Mouse (Mus musculus) spleen, postnatal 14 days (tissue): Measurements from ENCODE around the gene Arhgap25.

Experiments used
- DNase-seq, 2 experiments: peaks; one replicate each; pipeline ENCODE4 v3.0.0; 2021 to 2022; ENCODE audit warnings: low spot score in 2 of 2

Arhgap25 gene

DNA sequence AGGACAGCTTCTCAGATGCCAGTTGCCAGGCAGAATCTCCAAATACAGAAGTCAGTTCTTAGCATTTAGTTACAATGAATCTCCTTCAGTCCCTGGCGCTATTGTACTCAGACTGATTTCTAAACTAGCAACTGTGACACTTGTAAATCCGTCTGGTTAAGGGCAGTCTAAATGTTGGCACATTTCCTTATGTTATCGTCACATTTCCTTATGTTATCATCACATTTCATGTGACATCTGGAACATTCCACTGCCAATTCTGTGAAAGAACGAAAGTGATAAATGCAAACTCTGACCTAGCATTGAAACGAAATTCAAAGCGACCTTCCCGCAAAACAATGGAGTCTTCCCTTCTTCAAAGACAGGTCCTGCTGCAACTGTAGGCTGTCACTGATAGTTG lies 87.8 kb downstream of the Arhgap25 start:
- no peak for DNase-seq

DNA sequence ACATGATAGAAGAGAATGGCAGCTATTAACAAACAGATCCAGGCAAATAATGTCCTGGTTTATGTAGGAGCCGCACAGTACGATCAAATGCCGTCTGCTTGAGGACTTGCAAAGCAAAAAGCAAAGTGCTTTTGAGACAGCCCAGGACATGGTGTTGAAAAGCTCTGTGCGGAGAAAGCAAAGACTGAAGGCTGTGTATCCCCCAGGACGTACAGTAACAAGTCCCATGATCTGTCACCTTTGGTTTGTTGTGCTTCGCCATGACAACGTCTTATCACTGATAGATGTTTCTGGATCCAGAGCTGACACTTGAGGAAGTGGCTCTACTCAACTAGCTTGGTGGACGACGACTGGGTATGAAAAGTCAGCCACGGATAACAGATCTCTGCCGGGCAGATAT lies 89.8 kb downstream of the Arhgap25 start:
- DNase-seq = no peak

DNA sequence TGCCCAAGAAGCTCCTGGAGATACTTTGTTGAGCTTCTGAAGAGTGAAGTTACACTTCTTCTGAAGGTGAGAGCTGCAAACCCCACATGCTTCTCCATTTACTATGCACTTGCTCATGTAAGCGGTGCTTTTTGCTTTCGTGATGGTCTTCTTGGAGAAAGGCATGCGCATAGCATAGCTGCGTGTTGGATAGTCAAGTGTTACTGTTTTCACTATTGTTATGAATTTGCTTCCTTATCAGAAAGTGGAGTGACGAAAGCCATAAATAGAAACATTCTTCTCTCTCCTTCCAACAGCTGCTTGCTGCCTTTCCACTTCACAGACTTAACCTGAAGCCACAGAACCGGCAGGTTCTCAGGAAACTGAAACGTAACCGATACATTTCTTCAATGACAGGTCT lies 96.3 kb downstream of the Arhgap25 start:
- DNase-seq = no peak

DNA sequence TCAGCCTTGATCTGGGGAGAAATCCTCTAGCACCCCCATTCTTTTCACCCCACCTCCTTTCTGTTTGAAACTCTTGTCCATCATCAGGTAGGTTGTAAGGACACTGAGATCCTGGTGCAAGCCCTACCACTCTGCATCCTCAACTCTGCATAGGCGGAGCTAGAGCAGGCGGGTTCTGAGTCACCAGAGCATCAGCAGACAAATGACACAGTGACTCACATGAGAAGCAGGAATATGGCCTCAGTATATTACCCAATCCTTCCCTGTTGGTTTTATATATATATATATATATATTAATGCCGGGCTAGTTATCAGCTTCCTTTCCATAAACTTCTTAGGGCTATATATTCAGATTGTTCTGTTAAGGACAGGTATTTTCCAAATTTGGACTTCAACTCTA lies 97.3 kb downstream of the Arhgap25 start:
- DNase-seq = no peak

DNA sequence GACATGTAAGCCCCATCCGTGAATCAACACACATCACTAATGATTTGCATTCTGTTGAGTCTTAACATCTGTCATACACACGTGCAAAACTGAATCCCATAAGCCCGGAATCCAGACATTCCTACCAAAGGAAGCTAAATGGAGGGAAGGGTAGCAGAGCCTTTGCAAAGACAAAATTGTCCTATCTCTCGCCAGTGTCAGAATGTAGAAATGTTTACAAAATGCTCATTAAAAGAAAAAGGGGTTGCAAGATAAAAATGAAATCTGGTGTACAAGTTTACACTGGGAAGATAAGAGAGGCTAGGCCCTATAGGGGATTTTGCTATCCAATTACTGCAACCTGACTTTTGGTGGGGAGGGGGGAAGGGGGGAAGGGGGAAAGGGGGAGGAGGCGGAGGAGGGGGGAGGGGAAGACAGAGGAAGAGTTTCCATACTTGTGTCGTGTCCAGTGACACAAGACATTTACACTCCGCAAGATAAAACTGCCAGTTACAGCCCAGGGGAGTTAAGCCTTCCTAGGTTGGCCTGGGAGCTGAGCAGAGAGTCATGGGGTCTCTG lies 104.5 kb downstream of the Arhgap25 start, which contains the start of gene Bmp10:
Gene Bmp10, plus strand, starts transcription at position 508 of the 558 bp plus-strand sequence.
- no peak for DNase-seq

DNA sequence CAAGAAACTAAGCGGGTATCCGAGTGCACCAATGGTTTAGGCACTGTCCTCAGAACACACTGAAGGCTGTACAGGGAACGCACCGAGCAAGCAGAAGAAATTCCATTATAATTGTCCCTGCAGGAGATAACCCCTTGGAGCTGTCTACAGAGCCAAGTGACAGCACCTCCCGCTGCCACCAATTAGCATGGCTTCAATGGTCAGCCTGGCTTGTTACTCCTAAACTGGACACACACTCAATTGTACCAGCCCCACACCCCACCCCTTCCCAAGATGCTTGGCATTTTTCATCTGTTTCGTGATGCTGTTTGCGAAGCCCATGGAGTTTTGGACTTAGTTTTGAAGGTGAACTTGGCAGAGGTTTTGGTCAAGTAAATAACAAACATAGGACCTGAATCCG lies 105.4 kb downstream of the Arhgap25 start:
- DNase-seq = no peak

DNA sequence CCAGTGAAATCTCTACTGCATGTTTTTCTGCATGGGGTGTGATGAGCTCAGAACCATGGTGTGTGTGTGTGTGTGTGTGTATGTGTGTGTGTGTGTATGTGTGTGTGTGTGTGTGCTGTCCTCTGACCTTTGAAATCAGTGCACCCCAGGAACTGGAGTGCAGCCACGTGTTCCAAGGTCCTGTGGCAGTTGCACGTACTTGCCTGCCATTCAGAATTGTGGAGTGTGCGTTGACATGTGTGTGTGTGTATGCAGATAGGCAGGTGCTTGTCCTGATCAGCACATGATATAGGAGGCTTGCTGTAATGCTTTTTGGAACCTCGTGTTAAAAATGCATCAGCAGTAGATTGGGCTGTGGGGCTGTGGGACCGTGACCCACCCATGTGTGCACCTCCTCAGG lies 106.1 kb downstream of the Arhgap25 start:
- no peak for DNase-seq

DNA sequence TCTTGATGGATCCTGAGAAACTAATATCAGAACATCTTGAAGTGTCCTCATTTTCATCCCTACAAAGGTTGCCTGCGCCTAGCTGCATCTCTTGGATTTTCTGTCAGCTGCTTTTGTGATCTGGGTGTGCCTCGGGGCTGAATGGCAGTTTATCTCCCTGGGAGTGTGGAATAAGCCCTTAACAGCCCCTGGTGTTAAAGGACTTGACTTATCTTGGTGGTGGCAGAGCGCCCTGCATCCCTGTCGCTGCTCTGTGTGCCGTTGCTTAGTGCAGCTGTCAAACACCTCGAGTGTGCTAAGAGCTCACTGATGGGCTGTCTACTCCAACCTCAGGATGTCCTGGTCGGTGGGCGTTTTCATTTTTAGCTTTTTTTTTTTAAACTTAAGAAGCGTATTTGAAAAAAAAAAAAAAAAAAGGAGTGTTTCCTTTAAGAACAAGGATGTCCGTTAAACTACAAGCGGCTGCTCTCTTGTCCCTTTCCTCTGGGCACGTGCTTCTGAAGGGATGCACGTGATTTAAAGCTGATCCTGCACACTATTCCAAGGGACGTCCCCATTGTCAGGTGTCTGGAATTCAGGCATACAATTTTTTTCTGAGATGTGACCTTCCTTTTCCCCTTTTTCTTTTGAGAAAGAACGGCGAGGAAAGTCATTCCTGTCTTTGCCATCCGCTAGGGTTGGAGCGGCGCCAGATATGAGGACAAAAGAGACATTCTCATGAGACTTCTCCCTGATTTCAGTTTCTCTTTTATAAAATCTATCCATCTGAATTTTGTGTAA lies 108.8 kb downstream of the Arhgap25 start:
- no peak for DNase-seq

DNA sequence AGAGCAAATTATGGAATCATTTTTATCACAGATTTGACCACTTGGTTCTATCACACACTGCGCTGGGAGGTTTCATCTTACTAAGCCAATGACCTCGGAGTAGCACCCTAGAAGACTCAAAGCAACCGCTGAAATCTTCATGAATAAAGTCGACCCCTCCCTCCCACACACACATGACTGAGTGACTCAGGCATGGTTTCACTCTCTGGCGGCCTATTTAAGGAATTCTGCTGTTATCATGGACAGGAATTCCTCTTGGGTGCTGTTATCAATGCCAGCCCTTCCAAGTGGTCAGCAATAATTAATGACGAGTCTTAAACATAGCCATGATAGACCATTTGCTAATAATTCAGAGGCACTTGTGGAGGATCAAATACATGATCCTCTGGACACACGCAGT lies 110.8 kb downstream of the Arhgap25 start:
- no peak for DNase-seq

DNA sequence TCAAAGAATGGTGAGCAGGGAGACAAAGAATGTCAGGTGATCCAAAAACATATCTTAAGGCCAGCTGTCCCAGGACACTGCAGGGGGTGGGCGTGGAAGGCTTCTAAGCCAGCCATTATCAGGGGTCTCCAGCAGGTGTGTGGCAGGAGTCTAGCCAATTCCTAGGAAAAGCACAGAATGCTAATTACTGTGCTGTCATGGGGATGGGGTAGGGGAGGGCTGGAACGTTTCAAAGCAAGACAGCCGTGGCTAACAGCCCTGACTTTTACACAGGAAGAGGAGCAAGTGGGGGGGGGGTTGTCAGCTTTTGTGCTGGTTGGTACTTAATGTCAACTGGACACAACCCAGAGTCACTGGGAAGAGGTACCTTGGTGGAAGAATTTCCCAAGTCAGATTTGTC lies 121.0 kb downstream of the Arhgap25 start:
- DNase-seq = no peak
